Mouse (Mus musculus): ENCODE measurements around the gene Sdk2. TPM values are rescaled to one million over a fixed set of nuclear protein-coding genes. Genes with fewer than 3 reads are reported as not detected.

Sdk2 gene
- polyA plus RNA-seq, 1 experiment from 2014 or later, result 4.1 TPM

GRCm38 (mm10) chr11:113739213-113739612 is 327.6 kb downstream of the Sdk2 start:
- Histone ChIP-seq H3K36me3 (peaks cover 38% of the 10 kb centered on the region), H3K4me1 (peaks cover 66% of the 10 kb centered on the region), H3K27me3 (ENCODE audit: insufficient read depth, poor library complexity, severe bottlenecking) (no peaks in the 10 kb centered on the region), H3K9me3 (no peaks in the 10 kb centered on the region), H3K4me3 (no peak overlapping the region), H3K27ac (peak overlapping the region; percentile 59; the same call in 1 of the 2 replicates)
- no peak for DNase-seq (ENCODE audit: low spot score)
- 76% methylated on average over 8 of the region's 8 CpGs for WGBS

GRCm38 (mm10) chr11:113737912-113738311 is 328.9 kb downstream of the Sdk2 start:
- H3K27me3 ChIP-seq (ENCODE audit: insufficient read depth, poor library complexity, severe bottlenecking), result no peaks in the 10 kb centered on the region
- peaks cover 79% of the 10 kb centered on the region for H3K4me1 ChIP-seq
- H3K9me3 ChIP-seq, result no peaks in the 10 kb centered on the region

GRCm38 (mm10) chr11:113737553-113737854 is 329.3 kb downstream of the Sdk2 start:
- WGBS, result 77% methylated on average over 3 of the region's 3 CpGs
- peaks cover 25% of the 10 kb centered on the region for H3K36me3 ChIP-seq

More at GRCm38 (mm10) chr11:113737912-113738311, 328.9 kb downstream of the Sdk2 start:
- 82% methylated on average over 8 of the region's 8 CpGs for WGBS
- no peak for DNase-seq (ENCODE audit: low spot score)
- Histone ChIP-seq H3K36me3 (peaks cover 29% of the 10 kb centered on the region), H3K27ac (no peak overlapping the region), H3K4me3 (no peak overlapping the region)

GRCm38 (mm10) chr11:113736848-113737552 is 329.8 kb downstream of the Sdk2 start:
- peaks cover 20% of the 10 kb centered on the region for H3K36me3 ChIP-seq
- no peak overlapping the region for H3K4me3 ChIP-seq
- no peak overlapping the region for H3K27ac ChIP-seq

More at GRCm38 (mm10) chr11:113737553-113737854, 329.3 kb downstream of the Sdk2 start:
- no peaks in the 10 kb centered on the region for H3K27me3 ChIP-seq (ENCODE audit: insufficient read depth, poor library complexity, severe bottlenecking)
- no peak overlapping the region for H3K27ac ChIP-seq
- peaks cover 83% of the 10 kb centered on the region for H3K4me1 ChIP-seq
- H3K4me3 ChIP-seq, result no peak overlapping the region
- H3K9me3 ChIP-seq, result no peaks in the 10 kb centered on the region
- no peak for DNase-seq (ENCODE audit: low spot score)

GRCm38 (mm10) chr11:113735151-113735550 is 331.7 kb downstream of the Sdk2 start:
- Histone ChIP-seq H3K27me3 (ENCODE audit: insufficient read depth, poor library complexity, severe bottlenecking) (no peaks in the 10 kb centered on the region), H3K36me3 (peaks cover 6% of the 10 kb centered on the region; the same call in 1 of the 2 replicates)
- 67% methylated on average over 6 of the region's 6 CpGs for WGBS

More at GRCm38 (mm10) chr11:113736848-113737552, 329.8 kb downstream of the Sdk2 start:
- H3K27me3 ChIP-seq (ENCODE audit: insufficient read depth, poor library complexity, severe bottlenecking), result no peaks in the 10 kb centered on the region
- H3K9me3 ChIP-seq, result no peaks in the 10 kb centered on the region
- 75% methylated on average over 11 of the region's 11 CpGs for WGBS
- DNase-seq (ENCODE audit: low spot score), result no peak
- H3K4me1 ChIP-seq, result peaks cover 88% of the 10 kb centered on the region

GRCm38 (mm10) chr11:113733631-113734364 is 333.0 kb downstream of the Sdk2 start:
- Histone ChIP-seq H3K9me3 (no peaks in the 10 kb centered on the region), H3K36me3 (peaks cover 14% of the 10 kb centered on the region), H3K27ac (peak overlapping the region; percentile 42), H3K4me3 (no peak overlapping the region), H3K27me3 (ENCODE audit: insufficient read depth, poor library complexity, severe bottlenecking) (no peaks in the 10 kb centered on the region), H3K4me1 (peaks cover 82% of the 10 kb centered on the region)
- no peak for DNase-seq (ENCODE audit: low spot score)
- 61% methylated on average over 6 of the region's 6 CpGs for WGBS

More at GRCm38 (mm10) chr11:113735151-113735550, 331.7 kb downstream of the Sdk2 start:
- Histone ChIP-seq H3K4me1 (peaks cover 84% of the 10 kb centered on the region), H3K27ac (no peak overlapping the region), H3K9me3 (no peaks in the 10 kb centered on the region), H3K4me3 (no peak overlapping the region)
- no peak for DNase-seq (ENCODE audit: low spot score)

GRCm38 (mm10) chr11:113731945-113732612 is 334.8 kb downstream of the Sdk2 start:
- Histone ChIP-seq H3K36me3 (peaks cover 30% of the 10 kb centered on the region), H3K9me3 (no peaks in the 10 kb centered on the region), H3K4me3 (no peak overlapping the region), H3K27ac (no peak overlapping the region), H3K27me3 (ENCODE audit: insufficient read depth, poor library complexity, severe bottlenecking) (no peaks in the 10 kb centered on the region), H3K4me1 (peaks cover 71% of the 10 kb centered on the region)
- 89% methylated on average over 10 of the region's 10 CpGs for WGBS
- DNase-seq (ENCODE audit: low spot score), result no peak

- Histone ChIP-seq H3K9me3 (no peaks in the 10 kb centered on the region), H3K36me3 (peaks cover 38% of the 10 kb centered on the region), H3K4me1 (peaks cover 66% of the 10 kb centered on the region), H3K4me3 (no peak overlapping the region), H3K27ac (no peak overlapping the region), H3K27me3 (ENCODE audit: insufficient read depth, poor library complexity, severe bottlenecking) (no peaks in the 10 kb centered on the region)
- no peak for DNase-seq (ENCODE audit: low spot score)
- 46% methylated on average over 3 of the region's 3 CpGs for WGBS
Measured at GRCm38 (mm10) chr11:113730879-113731278, 336.0 kb downstream of the Sdk2 start.

GRCm38 (mm10) chr11:113729917-113730316 is 336.9 kb downstream of the Sdk2 start:
- Histone ChIP-seq H3K4me1 (peaks cover 65% of the 10 kb centered on the region), H3K4me3 (no peak overlapping the region), H3K27me3 (ENCODE audit: insufficient read depth, poor library complexity, severe bottlenecking) (no peaks in the 10 kb centered on the region), H3K36me3 (peaks cover 47% of the 10 kb centered on the region), H3K27ac (0 out of 2 replicates have a peak overlapping the region, but pooled peaks have one; percentile 13), H3K9me3 (no peaks in the 10 kb centered on the region)
- WGBS, result 63% methylated on average over 8 of the region's 8 CpGs
- no peak for DNase-seq (ENCODE audit: low spot score)

GRCm38 (mm10) chr11:113729239-113729638 is 337.6 kb downstream of the Sdk2 start:
- H3K36me3 ChIP-seq, result peaks cover 50% of the 10 kb centered on the region
- DNase-seq (ENCODE audit: low spot score), result no peak
- WGBS, result 86% methylated on average over 21 of the region's 21 CpGs
- no peak overlapping the region for H3K27ac ChIP-seq
- no peak overlapping the region for H3K4me3 ChIP-seq
- H3K4me1 ChIP-seq, result peaks cover 58% of the 10 kb centered on the region
- H3K9me3 ChIP-seq, result no peaks in the 10 kb centered on the region
- H3K27me3 ChIP-seq (ENCODE audit: insufficient read depth, poor library complexity, severe bottlenecking), result no peaks in the 10 kb centered on the region

GRCm38 (mm10) chr11:113727992-113728391 is 338.9 kb downstream of the Sdk2 start:
- Histone ChIP-seq H3K27me3 (ENCODE audit: insufficient read depth, poor library complexity, severe bottlenecking) (no peaks in the 10 kb centered on the region), H3K27ac (no peak overlapping the region), H3K36me3 (peaks cover 50% of the 10 kb centered on the region), H3K4me1 (peaks cover 48% of the 10 kb centered on the region), H3K9me3 (no peaks in the 10 kb centered on the region), H3K4me3 (no peak overlapping the region)
- no peak for DNase-seq (ENCODE audit: low spot score)
- 82% methylated on average over 6 of the region's 6 CpGs for WGBS

- Histone ChIP-seq H3K27me3 (ENCODE audit: insufficient read depth, poor library complexity, severe bottlenecking) (no peaks in the 10 kb centered on the region), H3K4me3 (no peak overlapping the region), H3K27ac (no peak overlapping the region), H3K36me3 (peaks cover 50% of the 10 kb centered on the region), H3K4me1 (peaks cover 47% of the 10 kb centered on the region), H3K9me3 (no peaks in the 10 kb centered on the region)
- 90% methylated on average over 14 of the region's 14 CpGs for WGBS
- DNase-seq (ENCODE audit: low spot score), result no peak
Measured at GRCm38 (mm10) chr11:113726994-113727888, 339.6 kb downstream of the Sdk2 start.

All from heart, embryonic 10.5 days (tissue).